Mouse (Mus musculus): ENCODE measurements around the gene Enox1.

Gene Enox1

GRCm38 (mm10) chr14:77632466-77633171 lies 476.1 kb downstream of the Enox1 start:
- DNase-seq, result no peak

- DNase-seq, result no peak
These were observed 476.6 kb downstream of the Enox1 start for GRCm38 (mm10) chr14:77633172-77633542.

GRCm38 (mm10) chr14:77636931-77637330 lies 480.4 kb downstream of the Enox1 start:
- no peak for DNase-seq

GRCm38 (mm10) chr14:77638148-77638547 lies 481.6 kb downstream of the Enox1 start:
- no peak for DNase-seq

- DNase-seq, result no peak
These were observed 482.1 kb downstream of the Enox1 start for GRCm38 (mm10) chr14:77638616-77639015.

GRCm38 (mm10) chr14:77639586-77639985 lies 483.0 kb downstream of the Enox1 start:
- DNase-seq, result no peak

GRCm38 (mm10) chr14:77642314-77642713 lies 485.8 kb downstream of the Enox1 start:
- DNase-seq, result no peak

- DNase-seq, result no peak
These were observed 489.6 kb downstream of the Enox1 start for GRCm38 (mm10) chr14:77646196-77646595.

GRCm38 (mm10) chr14:77647017-77647416 lies 490.5 kb downstream of the Enox1 start:
- no peak for DNase-seq

GRCm38 (mm10) chr14:77648305-77648704 lies 491.7 kb downstream of the Enox1 start:
- no peak for DNase-seq

GRCm38 (mm10) chr14:77658739-77659138 lies 502.2 kb downstream of the Enox1 start:
- DNase-seq, result no peak

- DNase-seq, result no peak
These were observed 505.7 kb downstream of the Enox1 start for GRCm38 (mm10) chr14:77662273-77662672.

- no peak for DNase-seq
These were observed 506.4 kb downstream of the Enox1 start for GRCm38 (mm10) chr14:77662994-77663393.

GRCm38 (mm10) chr14:77668096-77668495 lies 511.5 kb downstream of the Enox1 start:
- DNase-seq, result no peak

GRCm38 (mm10) chr14:77669494-77669893 lies 512.9 kb downstream of the Enox1 start:
- no peak for DNase-seq

- no peak for DNase-seq
These were observed 514.4 kb downstream of the Enox1 start for GRCm38 (mm10) chr14:77670945-77671344.

GRCm38 (mm10) chr14:77671961-77672360 lies 515.4 kb downstream of the Enox1 start:
- DNase-seq, result no peak

GRCm38 (mm10) chr14:77673138-77673537 lies 516.6 kb downstream of the Enox1 start:
- no peak for DNase-seq

GRCm38 (mm10) chr14:77677951-77678350 lies 521.4 kb downstream of the Enox1 start:
- no peak for DNase-seq

GRCm38 (mm10) chr14:77679877-77680276 lies 523.3 kb downstream of the Enox1 start:
- DNase-seq, result no peak

GRCm38 (mm10) chr14:77682888-77683555 lies 526.5 kb downstream of the Enox1 start:
- no peak for DNase-seq

GRCm38 (mm10) chr14:77689816-77690215 lies 533.3 kb downstream of the Enox1 start:
- DNase-seq, result no peak

GRCm38 (mm10) chr14:77705006-77705405 lies 548.4 kb downstream of the Enox1 start:
- no peak for DNase-seq

GRCm38 (mm10) chr14:77706511-77707246 lies 550.1 kb downstream of the Enox1 start:
- no peak for DNase-seq

All from kidney, adult 8-10 months (tissue).